Comparison of ENCODE assay signal across 1 mouse cellular context in genomic region chr10:80294788-80295303, GRCm38 (mm10).
TF ChIP-seq lines count a peak whose summit lies in the region.

No protein-coding gene starts in this region.

TF ChIP-seq in CH12.LX, 34 proteins besides CTCF, POLR2A, EP300 and RAD21 (continued from another document):
- TF ChIP-seq POLR2AphosphoS2 (IDR thresholded peaks at IDR 0.05; ENCODE audit: low read depth, low read length), result peak; percentile 98
- TF ChIP-seq E2F4 (IDR thresholded peaks at IDR 0.05; ENCODE audit: insufficient replicate concordance, low read depth, low read length), result no peak
